Mouse (Mus musculus) stomach, embryonic 14.5 days (tissue): Measurements from ENCODE around the gene Nrip1. TPM values are rescaled to one million over a fixed set of nuclear protein-coding genes. Genes with fewer than 3 reads are reported as not detected.
A peak's percentile ranks its signal among the peaks of the same experiment; 100 is the strongest.

Experiments
- ATAC-seq: fragments of 200-750 bp; cut with Nextera tagmentation; 2 replicates; pipeline ENCODE4 v1.8.0; 2017; ENCODE audit warnings: low read depth, moderate TSS enrichment; ENCODE audit not compliant: insufficient number of reproducible peaks, insufficient read depth, low FRiP score
- H3K27ac ChIP-seq: fragments of 300-500 bp; sonication (generic); 2 replicates; pipeline ENCODE4 v1.5.1; 2014; ENCODE audit warnings: mild to moderate bottlenecking, low read length, moderate library complexity, mixed read lengths
- H3K27me3 ChIP-seq: fragments of 300-500 bp; sonication (generic); 2 replicates; pipeline ENCODE4 v1.6.1; 2014; ENCODE audit warnings: low read length, control low read depth, mixed read lengths; ENCODE audit not compliant: control insufficient read depth, insufficient read depth
- H3K36me3 ChIP-seq: fragments of 300-500 bp; sonication (generic); 2 replicates; pipeline ENCODE4 v1.6.1; 2014; ENCODE audit warnings: mild to moderate bottlenecking, control low read depth, low read length, moderate library complexity, mixed read lengths; ENCODE audit not compliant: control insufficient read depth, insufficient read depth
- H3K4me1 ChIP-seq: fragments of 300-500 bp; sonication (generic); 2 replicates; pipeline ENCODE4 v1.6.1; 2014; ENCODE audit warnings: low read length, control low read depth, mixed read lengths; ENCODE audit not compliant: control insufficient read depth, insufficient read depth
- H3K4me2 ChIP-seq: fragments of 300-500 bp; sonication (generic); replicated peaks from 2 replicates; pipeline ENCODE4 v1.6.1; 2014; ENCODE audit warnings: low read depth, low read length, control low read depth
- H3K4me3 ChIP-seq: fragments of 300-500 bp; sonication (generic); 2 replicates; pipeline ENCODE4 v1.5.1; 2014; ENCODE audit warnings: low read depth, low read length, control low read depth
- H3K9ac ChIP-seq: fragments of 300-500 bp; sonication (generic); replicated peaks from 2 replicates; pipeline ENCODE4 v1.6.1; 2014; ENCODE audit warnings: low read depth, mild to moderate bottlenecking, control low read depth, low read length, moderate library complexity, mixed read lengths
- H3K9me3 ChIP-seq: fragments of 300-500 bp; sonication (generic); 2 replicates; pipeline ENCODE4 v1.6.1; 2016; ENCODE audit warnings: low read depth, low read length, control low read depth; ENCODE audit not compliant: control insufficient read depth
- WGBS: fragments of 180-500 bp; shearing (Covaris S2); extraction: QIAGEN DNeasy Blood & Tissue Kit; methylation state at CpG from one replicate; pipeline ENCODE4 v1.1.7; 2014; 5-methylcytosine and 5-hydroxymethylcytosine counted together
- polyA plus RNA-seq: library from polyadenylated mRNA; unstranded; fragments of >200 nt; fragmentation: Nextera tagmentation; extraction: Ambion mirVana; gene quantifications from 2 replicates; pipeline ENCODE4 v1.2.1, GENCODE M21; 2014

Nrip1 gene
- 51.4 and 52.3 TPM in 2 replicates for polyA plus RNA-seq

- ATAC-seq, result peak; percentile 34
- Histone ChIP-seq H3K9me3 (no peaks in the 10 kb centered on the region), H3K4me3 (peak within 1 kb of the TSS; percentile 81), H3K4me2 (peak within 1 kb of the TSS; percentile 49), H3K27ac (peak within 1 kb of the TSS; percentile 99), H3K27me3 (no peaks in the 10 kb centered on the region), H3K9ac (peak within 1 kb of the TSS; percentile 99), H3K4me1 (peaks cover 14% of the 10 kb centered on the region), H3K36me3 (no peaks in the 10 kb centered on the region)
- WGBS, result 0% methylated on average over 9 of the region's 9 CpGs
Measured at GRCm38 (mm10) chr16:76373671-76374091, at the start of gene Nrip1. Nrip1 (minus strand) TSS chr16:76373827.

- no peak overlapping the region for H3K4me2 ChIP-seq
- 80% methylated on average over 1 of the region's 1 CpGs for WGBS
- ATAC-seq, result no peak
- no peak overlapping the region for H3K4me3 ChIP-seq
- H3K4me1 ChIP-seq, result no peaks in the 10 kb centered on the region
- H3K27me3 ChIP-seq, result no peaks in the 10 kb centered on the region
- no peaks in the 10 kb centered on the region for H3K36me3 ChIP-seq
- H3K9ac ChIP-seq, result no peak overlapping the region
- H3K9me3 ChIP-seq, result no peaks in the 10 kb centered on the region
- no peak overlapping the region for H3K27ac ChIP-seq
Measured at GRCm38 (mm10) chr16:76422531-76422930, 48.9 kb upstream of the Nrip1 start.

- Histone ChIP-seq H3K4me1 (no peaks in the 10 kb centered on the region), H3K4me3 (no peak overlapping the region), H3K27me3 (no peaks in the 10 kb centered on the region), H3K27ac (no peak overlapping the region), H3K9ac (no peak overlapping the region), H3K4me2 (no peak overlapping the region), H3K9me3 (no peaks in the 10 kb centered on the region), H3K36me3 (no peaks in the 10 kb centered on the region)
- no peak for ATAC-seq
- WGBS, result 66% methylated on average over 8 of the region's 8 CpGs
Measured at GRCm38 (mm10) chr16:76419849-76420248, 46.2 kb upstream of the Nrip1 start.

GRCm38 (mm10) chr16:76416477-76416876, 42.9 kb upstream of the Nrip1 start:
- Histone ChIP-seq H3K36me3 (no peaks in the 10 kb centered on the region), H3K4me1 (no peaks in the 10 kb centered on the region), H3K9ac (no peak overlapping the region), H3K27ac (no peak overlapping the region), H3K4me3 (no peak overlapping the region), H3K27me3 (no peaks in the 10 kb centered on the region), H3K4me2 (no peak overlapping the region), H3K9me3 (no peaks in the 10 kb centered on the region)
- 95% methylated on average over 2 of the region's 2 CpGs for WGBS
- no peak for ATAC-seq

- no peak overlapping the region for H3K27ac ChIP-seq
- no peaks in the 10 kb centered on the region for H3K9me3 ChIP-seq
- H3K9ac ChIP-seq, result no peak overlapping the region
- no peaks in the 10 kb centered on the region for H3K36me3 ChIP-seq
- ATAC-seq, result no peak
- no peak overlapping the region for H3K4me2 ChIP-seq
- no peak overlapping the region for H3K4me3 ChIP-seq
- no peaks in the 10 kb centered on the region for H3K4me1 ChIP-seq
- 59% methylated on average over 5 of the region's 5 CpGs for WGBS
- no peaks in the 10 kb centered on the region for H3K27me3 ChIP-seq
Measured at GRCm38 (mm10) chr16:76416060-76416438, 42.4 kb upstream of the Nrip1 start.

GRCm38 (mm10) chr16:76415407-76416059, 41.9 kb upstream of the Nrip1 start:
- WGBS, result 86% methylated on average over 9 of the region's 9 CpGs
- no peaks in the 10 kb centered on the region for H3K9me3 ChIP-seq
- H3K9ac ChIP-seq, result no peak overlapping the region
- no peaks in the 10 kb centered on the region for H3K36me3 ChIP-seq
- no peak overlapping the region for H3K27ac ChIP-seq
- no peak for ATAC-seq
- no peak overlapping the region for H3K4me2 ChIP-seq
- H3K4me1 ChIP-seq, result no peaks in the 10 kb centered on the region
- H3K4me3 ChIP-seq, result no peak overlapping the region
- H3K27me3 ChIP-seq, result no peaks in the 10 kb centered on the region

GRCm38 (mm10) chr16:76414528-76414927, 40.9 kb upstream of the Nrip1 start:
- Histone ChIP-seq H3K36me3 (no peaks in the 10 kb centered on the region), H3K9me3 (no peaks in the 10 kb centered on the region), H3K27ac (no peak overlapping the region), H3K27me3 (no peaks in the 10 kb centered on the region), H3K4me1 (no peaks in the 10 kb centered on the region), H3K4me3 (no peak overlapping the region), H3K4me2 (no peak overlapping the region), H3K9ac (no peak overlapping the region)
- 77% methylated on average over 5 of the region's 5 CpGs for WGBS
- ATAC-seq, result no peak

- H3K4me2 ChIP-seq, result no peak overlapping the region
- H3K4me1 ChIP-seq, result no peaks in the 10 kb centered on the region
- 84% methylated on average over 8 of the region's 8 CpGs for WGBS
- no peak overlapping the region for H3K27ac ChIP-seq
- H3K27me3 ChIP-seq, result no peaks in the 10 kb centered on the region
- H3K9ac ChIP-seq, result no peak overlapping the region
- no peaks in the 10 kb centered on the region for H3K36me3 ChIP-seq
- H3K9me3 ChIP-seq, result no peaks in the 10 kb centered on the region
- no peak for ATAC-seq
- H3K4me3 ChIP-seq, result no peak overlapping the region
Measured at GRCm38 (mm10) chr16:76413581-76413980, 40.0 kb upstream of the Nrip1 start.

GRCm38 (mm10) chr16:76409355-76409722, 35.7 kb upstream of the Nrip1 start:
- H3K4me2 ChIP-seq, result no peak overlapping the region
- H3K27ac ChIP-seq, result no peak overlapping the region
- ATAC-seq, result no peak
- H3K4me3 ChIP-seq, result no peak overlapping the region
- H3K9me3 ChIP-seq, result no peaks in the 10 kb centered on the region
- H3K4me1 ChIP-seq, result peaks cover 8% of the 10 kb centered on the region; the same call in 1 of the 2 replicates
- H3K27me3 ChIP-seq, result no peaks in the 10 kb centered on the region
- H3K9ac ChIP-seq, result no peak overlapping the region
- 30% methylated on average over 1 of the region's 1 CpGs for WGBS
- no peaks in the 10 kb centered on the region for H3K36me3 ChIP-seq
